Mouse (Mus musculus) testis, adult 2 months (tissue): ENCODE data around the gene Rap1gap. TPM values are rescaled to one million over a fixed set of nuclear protein-coding genes. Genes with fewer than 3 reads are reported as not detected.

Source experiments
- H3K27ac ChIP-seq: fragments of 200-500 bp; 2 replicates; pipeline ENCODE4 v1.5.1; 2012; ENCODE audit warnings: low read depth, low read length; ENCODE audit not compliant: control insufficient read depth, insufficient read depth
- H3K27me3 ChIP-seq: fragments of 200-500 bp; 2 replicates; pipeline ENCODE4 v1.6.1; 2012; ENCODE audit warnings: mild to moderate bottlenecking, low read length, moderate library complexity; ENCODE audit not compliant: control insufficient read depth, insufficient read depth
- H3K36me3 ChIP-seq: fragments of 200-500 bp; 2 replicates; pipeline ENCODE4 v1.6.1; 2012; ENCODE audit warnings: mild to moderate bottlenecking, low read length; ENCODE audit not compliant: control insufficient read depth, insufficient read depth
- H3K4me1 ChIP-seq: fragments of 200-500 bp; 2 replicates; pipeline ENCODE4 v1.6.1; 2012; ENCODE audit warnings: low read length; ENCODE audit not compliant: control insufficient read depth, insufficient read depth
- H3K4me3 ChIP-seq: fragments of 200-500 bp; 2 replicates; pipeline ENCODE4 v1.5.1; 2012; ENCODE audit warnings: low read depth, mild to moderate bottlenecking, low read length, moderate library complexity, mixed read lengths; ENCODE audit not compliant: control insufficient read depth
- CTCF ChIP-seq: fragments of 200-500 bp; IDR thresholded peaks from 2 replicates; pipeline ENCODE4 v1.5.1; 2012; ENCODE audit warnings: low read depth, mild to moderate bottlenecking, inconsistent platforms, low read length, moderate library complexity; ENCODE audit not compliant: control insufficient read depth, insufficient read depth, insufficient replicate concordance
- POLR2A ChIP-seq: fragments of 200-500 bp; IDR thresholded peaks from 2 replicates; pipeline ENCODE4 v1.6.1; 2012; ENCODE audit warnings: low read depth, mild to moderate bottlenecking, inconsistent platforms, low read length, moderate library complexity; ENCODE audit not compliant: control insufficient read depth
- polyA plus RNA-seq: library from polyadenylated mRNA; depleted of rRNA; stranded (reverse); fragments of >200 nt; gene quantifications from 2 replicates; pipeline ENCODE4 v1.2.3, GENCODE M21; 2012

Rap1gap gene
- polyA plus RNA-seq, 1 experiment, result 20.8 TPM

DNA sequence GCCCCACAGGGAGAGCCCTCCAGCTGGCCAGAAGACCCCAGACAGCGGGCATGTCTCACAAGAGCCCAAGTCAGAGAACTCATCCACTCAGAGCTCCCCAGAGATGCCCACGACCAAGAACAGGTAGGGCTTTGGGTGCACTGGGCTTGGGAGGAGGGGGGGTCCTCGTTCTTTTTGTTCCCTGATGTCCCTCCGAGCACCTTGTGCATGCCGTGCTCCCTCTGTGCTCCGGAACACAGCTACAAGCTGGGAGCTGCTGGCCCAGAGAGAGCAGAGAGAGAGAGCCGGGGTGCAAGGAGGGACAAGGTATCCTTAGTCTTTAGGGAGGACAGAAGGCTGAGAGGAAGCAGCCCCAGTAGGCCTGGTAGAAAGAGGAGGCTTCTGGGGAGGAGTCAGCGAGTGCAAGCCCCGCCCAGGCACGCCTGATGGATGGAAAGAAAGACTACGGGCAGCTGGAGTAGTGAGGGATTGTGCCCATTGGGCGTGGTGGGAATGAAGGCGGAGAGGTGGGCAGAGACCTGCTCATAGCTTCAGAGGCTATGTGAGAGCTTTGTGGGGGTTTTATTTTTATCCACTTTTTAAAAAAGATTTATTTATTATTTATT, 61.1 kb downstream of the Rap1gap start:
- no peak overlapping the region for H3K27ac ChIP-seq
- H3K36me3 ChIP-seq, result no peaks in the 10 kb centered on the region
- H3K4me3 ChIP-seq, result no peak overlapping the region
- no peaks in the 10 kb centered on the region for H3K27me3 ChIP-seq
- H3K4me1 ChIP-seq, result peaks cover 17% of the 10 kb centered on the region
- TF ChIP-seq POLR2A (no peak), CTCF (no peak)

DNA sequence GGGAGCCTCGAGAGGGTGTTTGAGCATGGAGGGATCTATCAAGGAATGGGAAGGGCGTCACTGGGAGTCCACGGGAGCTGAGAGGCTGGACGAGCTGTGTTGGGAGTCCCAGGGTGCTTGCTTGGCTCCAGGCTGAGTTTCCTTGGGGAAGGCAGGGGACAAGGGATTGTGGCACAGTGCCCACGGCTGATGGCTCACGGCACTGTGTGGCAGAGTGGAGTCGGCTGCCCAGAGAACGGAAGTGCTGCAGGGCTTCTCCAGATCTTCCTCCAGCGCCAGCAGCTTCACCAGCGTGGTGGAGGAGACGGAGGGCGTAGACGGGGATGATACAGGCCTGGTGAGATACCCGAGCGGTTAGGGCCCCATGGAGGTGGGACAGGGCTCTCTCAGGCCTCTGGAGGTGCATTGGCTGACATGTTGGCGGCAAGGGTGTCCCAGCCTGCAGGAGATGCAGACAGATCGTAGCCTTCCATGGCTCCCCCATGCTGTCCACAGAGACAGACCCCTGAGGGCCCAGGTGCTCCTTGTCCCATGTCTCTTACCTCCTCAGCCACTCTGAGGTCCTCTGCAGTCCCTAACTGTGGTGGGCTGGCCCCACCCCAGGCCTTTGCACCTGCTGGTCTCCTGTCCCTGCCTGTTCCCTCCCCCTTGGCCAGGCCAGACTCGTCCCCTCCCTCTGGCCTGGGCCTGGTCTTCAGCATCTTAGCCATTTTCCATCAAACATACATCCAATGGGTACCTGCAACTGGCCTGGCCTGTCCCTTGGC, 62.4 kb downstream of the Rap1gap start:
- Histone ChIP-seq H3K27ac (no peak overlapping the region), H3K4me3 (peak overlapping the region; percentile 53), H3K36me3 (no peaks in the 10 kb centered on the region), H3K4me1 (peaks cover 17% of the 10 kb centered on the region), H3K27me3 (no peaks in the 10 kb centered on the region)
- TF ChIP-seq CTCF, result no peak
- no peak for TF ChIP-seq POLR2A

DNA sequence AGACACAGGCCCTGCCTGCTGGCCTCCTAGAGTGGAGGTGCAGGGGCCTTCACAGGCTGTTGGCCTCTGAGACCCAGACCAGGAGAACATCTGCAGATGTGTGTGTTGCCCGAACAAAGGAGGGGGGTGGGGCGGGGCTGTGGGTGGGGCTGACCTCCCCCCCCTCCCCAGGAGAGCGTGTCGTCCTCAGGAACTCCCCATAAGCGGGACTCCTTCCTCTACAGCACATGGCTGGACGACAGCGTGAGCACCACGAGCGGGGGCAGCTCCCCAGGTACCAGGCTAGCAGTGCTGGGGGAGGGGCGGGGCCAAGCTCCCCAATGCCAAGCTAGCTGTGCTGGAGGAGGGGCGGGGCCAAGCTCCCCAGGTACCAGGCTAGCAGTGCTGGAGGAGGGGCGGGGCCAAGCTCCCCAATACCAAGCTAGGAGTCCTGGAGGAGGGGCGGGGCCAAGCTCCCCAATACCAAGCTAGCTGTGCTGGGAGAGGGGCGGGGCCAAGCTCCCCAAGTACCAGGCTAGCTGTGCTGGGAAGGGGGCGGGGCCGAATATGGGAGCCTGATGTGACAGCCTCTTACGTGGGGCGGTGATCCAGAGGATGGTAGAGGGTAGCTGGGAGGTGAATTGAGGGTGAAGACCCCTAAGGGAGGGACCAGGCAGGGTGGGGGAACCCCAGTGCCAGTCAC, 63.1 kb downstream of the Rap1gap start:
- Histone ChIP-seq H3K36me3 (no peaks in the 10 kb centered on the region), H3K27me3 (no peaks in the 10 kb centered on the region), H3K27ac (no peak overlapping the region), H3K4me3 (peak overlapping the region; percentile 71), H3K4me1 (peaks cover 17% of the 10 kb centered on the region)
- TF ChIP-seq POLR2A, result peak; percentile 22; the same call in 1 of the 2 replicates
- TF ChIP-seq CTCF, result no peak

DNA sequence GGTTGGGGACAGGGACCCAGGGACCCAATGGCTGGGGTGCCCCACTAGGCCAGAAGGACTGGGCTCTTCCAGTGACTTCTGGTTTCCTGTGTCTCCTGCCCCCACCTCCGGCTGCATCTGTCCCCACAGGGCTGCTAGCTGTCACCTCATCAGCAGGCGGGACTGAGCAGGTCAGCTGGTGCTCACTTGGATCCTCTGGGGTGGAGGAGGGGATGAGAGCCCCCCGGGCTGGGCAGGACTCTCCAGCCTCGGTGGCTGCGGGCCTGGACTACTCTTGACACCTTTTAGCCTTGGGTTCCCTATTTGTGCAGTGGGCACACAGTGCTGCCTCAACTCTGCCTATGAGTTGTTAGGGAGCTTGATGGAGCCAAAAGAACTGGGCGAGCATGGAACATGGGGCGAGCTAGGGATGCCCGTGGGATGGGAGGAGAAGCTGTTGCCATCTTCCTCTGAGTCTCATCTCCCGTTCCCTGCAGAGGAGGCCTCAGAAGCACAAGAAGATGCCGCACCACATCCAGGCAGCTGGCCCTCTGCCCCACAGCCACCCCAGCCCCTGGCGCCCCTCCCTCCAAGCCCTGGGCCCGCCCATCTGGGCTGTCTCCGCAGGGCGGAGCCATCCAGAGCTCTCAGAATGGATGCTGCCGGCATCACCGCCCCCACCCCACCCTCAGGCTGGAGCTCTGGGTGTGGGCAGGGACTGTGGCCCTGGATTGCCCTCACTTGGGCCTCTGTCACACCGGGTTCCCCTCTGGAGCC, 64.1 kb downstream of the Rap1gap start:
- Histone ChIP-seq H3K36me3 (no peaks in the 10 kb centered on the region), H3K4me1 (peaks cover 17% of the 10 kb centered on the region), H3K27me3 (no peaks in the 10 kb centered on the region), H3K27ac (no peak overlapping the region), H3K4me3 (peak overlapping the region; percentile 71)
- TF ChIP-seq CTCF (no peak), POLR2A (no peak)

DNA sequence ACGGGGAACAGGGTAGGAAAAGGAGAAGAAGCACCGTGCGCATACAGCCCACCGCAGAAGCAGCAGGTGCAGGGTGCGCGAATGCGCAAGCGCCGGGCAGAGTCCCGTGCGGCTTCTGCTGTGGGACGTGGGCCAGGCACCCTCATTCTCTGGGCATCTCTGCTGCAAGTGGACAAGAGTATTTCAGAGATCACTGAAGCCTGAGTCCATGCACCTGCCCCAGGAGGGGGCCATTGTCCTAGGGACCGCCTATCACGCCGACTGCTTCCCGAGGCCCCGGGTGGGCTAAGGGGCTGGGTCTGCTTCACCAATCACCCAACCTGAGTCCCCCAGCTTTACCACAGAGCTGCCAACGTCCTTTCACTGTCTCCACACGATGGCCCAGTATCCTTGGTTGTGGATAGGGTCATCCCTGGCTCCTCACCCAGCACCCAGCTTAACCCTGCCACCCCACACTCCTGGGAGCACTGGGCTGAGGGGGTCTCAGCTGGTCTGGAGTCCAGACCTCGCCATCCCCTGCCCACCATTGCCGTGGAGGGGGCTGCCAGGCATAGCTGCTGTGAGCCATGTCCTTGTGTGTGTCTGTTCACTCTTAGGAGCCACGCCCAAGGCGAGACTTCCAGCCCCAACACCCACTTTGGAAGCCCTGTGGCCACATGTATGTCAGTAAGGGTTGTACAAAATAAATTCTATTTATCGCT, 64.8 kb downstream of the Rap1gap start:
- Histone ChIP-seq H3K36me3 (no peaks in the 10 kb centered on the region), H3K4me3 (peak overlapping the region; percentile 71), H3K4me1 (peaks cover 11% of the 10 kb centered on the region), H3K27me3 (no peaks in the 10 kb centered on the region), H3K27ac (no peak overlapping the region)
- TF ChIP-seq POLR2A, result no peak
- no peak for TF ChIP-seq CTCF

DNA sequence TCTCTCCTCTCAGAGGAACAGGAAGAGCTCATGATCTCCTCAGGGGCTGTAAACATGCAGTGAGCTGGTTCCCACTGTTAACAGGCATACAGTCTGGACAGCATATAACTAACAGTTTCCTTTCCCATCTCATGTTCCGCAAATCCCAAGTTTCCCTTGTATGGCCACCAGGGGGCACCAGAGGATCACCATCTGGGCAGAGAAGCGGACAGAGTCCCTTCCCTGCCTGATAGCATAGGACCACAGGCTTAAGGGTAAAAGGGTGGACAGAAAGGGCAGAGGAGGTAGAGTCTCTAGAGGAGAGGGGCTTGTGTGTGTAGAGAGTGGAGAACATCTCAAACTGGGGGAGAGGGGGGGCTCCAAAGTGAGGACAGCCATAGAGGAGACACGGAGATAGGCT, 65.6 kb downstream of the Rap1gap start:
- no peak overlapping the region for H3K27ac ChIP-seq
- TF ChIP-seq POLR2A, result no peak
- TF ChIP-seq CTCF, result peak; percentile 91; the same call in 1 of the 2 replicates
- no peaks in the 10 kb centered on the region for H3K36me3 ChIP-seq
- no peak overlapping the region for H3K4me3 ChIP-seq
- peaks cover 7% of the 10 kb centered on the region for H3K4me1 ChIP-seq
- no peaks in the 10 kb centered on the region for H3K27me3 ChIP-seq

DNA sequence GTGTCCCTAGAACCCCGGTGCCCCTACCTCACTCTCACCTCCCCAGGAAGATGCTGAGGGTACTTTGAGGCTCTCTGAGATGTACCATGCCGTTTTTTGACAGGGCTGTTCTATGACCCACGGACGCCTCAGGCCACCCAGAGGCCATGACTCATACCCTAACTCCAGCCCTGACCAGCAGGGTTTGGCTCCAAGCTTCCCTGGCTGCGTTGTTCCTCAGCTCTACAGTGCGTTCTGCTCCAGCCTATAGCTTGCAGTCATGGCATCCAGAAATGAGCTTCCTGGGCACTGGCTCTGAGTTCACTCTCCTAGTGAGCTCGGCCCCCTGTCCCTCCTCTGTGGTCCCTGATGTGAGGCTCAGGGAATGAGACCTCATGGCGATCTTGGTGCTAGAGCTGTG, 66.2 kb downstream of the Rap1gap start:
- no peaks in the 10 kb centered on the region for H3K36me3 ChIP-seq
- H3K4me3 ChIP-seq, result no peak overlapping the region
- TF ChIP-seq POLR2A (no peak), CTCF (no peak)
- peaks cover 7% of the 10 kb centered on the region for H3K4me1 ChIP-seq
- no peak overlapping the region for H3K27ac ChIP-seq
- H3K27me3 ChIP-seq, result no peaks in the 10 kb centered on the region
